8 mouse cellular contexts compared by ENCODE assay signal in genomic region chr1:134415168-134415831, GRCm38 (mm10). TPM values are rescaled to one million over a fixed set of nuclear protein-coding genes. Genes with fewer than 3 reads are reported as not detected.
A peak's percentile ranks its signal among the peaks of the same experiment; 100 is the strongest.
DNase-seq lines count a peak whose midpoint lies in the region; ATAC-seq and TF ChIP-seq lines count a peak whose summit lies in the region.

Adipor1 (plus strand) TSS chr1:134415378.

- peak; percentile 27; the same call in 1 of the 2 replicates for TF ChIP-seq CTCF in heart, adult 2 months (IDR thresholded peaks at IDR 0.05)

- peak; percentile 96 for DNase-seq in 3T3-L1 (ENCODE audit: low read depth, low spot score)
- peak; percentile 87 to 94 for DNase-seq in adrenal gland, postnatal 4 days (ENCODE audit: low spot score in 2 of 2)
- DNase-seq in embryonic facial prominence, embryonic 14.5 days (ENCODE audit: low spot score): peak; percentile 99
- DNase-seq in heart, adult 2 months: peak; percentile 97 to 99
- DNase-seq in kidney, adult 8-10 months: peak; percentile 97 to 98
- DNase-seq in spleen, postnatal 10 days (ENCODE audit: low spot score in 2 of 2): peak; percentile 94 to 98

- H3K27me3 ChIP-seq in embryonic facial prominence, embryonic 14.5 days (replicated peaks; ENCODE audit: control insufficient read depth, insufficient read depth, low read length): no peaks in the 10 kb centered on the region
- no peaks in the 10 kb centered on the region for H3K27me3 ChIP-seq in heart, adult 2 months (ENCODE audit: control insufficient read depth, insufficient read depth, low read length)
- no peaks in the 10 kb centered on the region for H3K27me3 ChIP-seq in limb, embryonic 13.5 days
- no peaks in the 10 kb centered on the region for H3K27me3 ChIP-seq in midbrain, embryonic 16.5 days (ENCODE audit: control insufficient read depth, insufficient read depth, low read depth, low read length)

- peaks cover 2% of the 10 kb centered on the region for H3K79me2 ChIP-seq in heart, adult 2 months (replicated peaks; ENCODE audit: control insufficient read depth, insufficient read depth, low read length)

- H3K36me3 ChIP-seq in embryonic facial prominence, embryonic 14.5 days (ENCODE audit: control insufficient read depth, insufficient read depth, low read length): peaks cover 19% of the 10 kb centered on the region
- H3K36me3 ChIP-seq in heart, adult 2 months (ENCODE audit: control insufficient read depth, insufficient read depth, low read length): peaks cover 27% of the 10 kb centered on the region
- H3K36me3 ChIP-seq in limb, embryonic 13.5 days: peaks cover 18% of the 10 kb centered on the region
- H3K36me3 ChIP-seq in midbrain, embryonic 16.5 days (ENCODE audit: control insufficient read depth, insufficient read depth, low read length): no peaks in the 10 kb centered on the region

- ATAC-seq in embryonic facial prominence, embryonic 14.5 days (ENCODE audit: low read depth): peak; percentile 99
- peak; percentile 99 for ATAC-seq in limb, embryonic 13.5 days (ENCODE audit: low FRiP score, low read depth)
- ATAC-seq in midbrain, embryonic 16.5 days: peak; percentile 100

- H3K4me2 ChIP-seq in embryonic facial prominence, embryonic 14.5 days (ENCODE audit: low read depth, low read length): peak within 1 kb of the TSS; percentile 73
- H3K4me2 ChIP-seq in limb, embryonic 13.5 days (replicated peaks): peak within 1 kb of the TSS; percentile 83
- H3K4me2 ChIP-seq in midbrain, embryonic 16.5 days (ENCODE audit: low read length): peak within 1 kb of the TSS; percentile 72

- H3K4me1 ChIP-seq in embryonic facial prominence, embryonic 14.5 days (ENCODE audit: control insufficient read depth, insufficient read depth, low read length): peaks cover 42% of the 10 kb centered on the region
- peaks cover 14% of the 10 kb centered on the region for H3K4me1 ChIP-seq in heart, adult 2 months (ENCODE audit: control insufficient read depth, insufficient read depth, low read length)
- peaks cover 52% of the 10 kb centered on the region for H3K4me1 ChIP-seq in limb, embryonic 13.5 days
- peaks cover 34% of the 10 kb centered on the region for H3K4me1 ChIP-seq in midbrain, embryonic 16.5 days (ENCODE audit: control insufficient read depth, insufficient read depth, low read length)

- peak within 1 kb of the TSS; percentile 95 for H3K27ac ChIP-seq in embryonic facial prominence, embryonic 14.5 days (replicated peaks; ENCODE audit: low read depth, low read length)
- peak within 1 kb of the TSS; percentile 99 for H3K27ac ChIP-seq in heart, adult 2 months
- H3K27ac ChIP-seq in limb, embryonic 13.5 days: peak within 1 kb of the TSS; percentile 94
- peak within 1 kb of the TSS; percentile 89 for H3K27ac ChIP-seq in midbrain, embryonic 16.5 days (ENCODE audit: low read length)

- TF ChIP-seq EP300 in heart, adult 2 months (IDR thresholded peaks at IDR 0.05; ENCODE audit: insufficient read depth, low read depth, low read length): no peak

- peak within 1 kb of the TSS; percentile 80 for H3K4me3 ChIP-seq in embryonic facial prominence, embryonic 14.5 days (ENCODE audit: low read depth, low read length)
- H3K4me3 ChIP-seq in heart, adult 2 months: peak within 1 kb of the TSS; percentile 97
- H3K4me3 ChIP-seq in limb, embryonic 13.5 days: peak within 1 kb of the TSS; percentile 87
- peak within 1 kb of the TSS; percentile 74 for H3K4me3 ChIP-seq in midbrain, embryonic 16.5 days (ENCODE audit: low read depth, low read length)

- under 1% methylated on average over 25 of the region's 77 CpGs for WGBS in embryonic facial prominence, embryonic 14.5 days
- under 1% methylated on average over 73 of the region's 77 CpGs for WGBS in heart, adult 2 months
- WGBS in limb, embryonic 13.5 days: under 1% methylated on average over 55 of the region's 77 CpGs
- WGBS in midbrain, embryonic 16.5 days: under 1% methylated on average over 64 of the region's 77 CpGs

- H3K9ac ChIP-seq in embryonic facial prominence, embryonic 14.5 days (ENCODE audit: low read depth, low read length): peak within 1 kb of the TSS; percentile 95
- H3K9ac ChIP-seq in heart, adult 2 months (ENCODE audit: low read depth, low read length): peak within 1 kb of the TSS; percentile 79
- H3K9ac ChIP-seq in limb, embryonic 13.5 days: peak within 1 kb of the TSS; percentile 91
- H3K9ac ChIP-seq in midbrain, embryonic 16.5 days (ENCODE audit: low read depth, low read length): peak within 1 kb of the TSS; percentile 81

- no peaks in the 10 kb centered on the region for H3K9me3 ChIP-seq in embryonic facial prominence, embryonic 14.5 days (ENCODE audit: control insufficient read depth, low read length)
- H3K9me3 ChIP-seq in limb, embryonic 13.5 days: no peaks in the 10 kb centered on the region
- H3K9me3 ChIP-seq in midbrain, embryonic 16.5 days (replicated peaks; ENCODE audit: control insufficient read depth, low read length, poor library complexity, severe bottlenecking): no peaks in the 10 kb centered on the region

- TF ChIP-seq POLR2A in heart, adult 2 months (IDR thresholded peaks at IDR 0.05; ENCODE audit: insufficient read depth, low read depth, low read length): peak; percentile 90

- intact Hi-C loops in heart, adult 2 months (cut with DNase I): loop anchor here (2.0 to 5.0 kb wide), 3 partner anchors 33 to 77 kb away; partner anchors contain the start of gene Rabif

RNA-seq across cellular contexts. Expression of gene Adipor1, which starts in this region (rescaled TPM):
- 100 to 1,000 TPM; 108 to 109 TPM for total RNA-seq in adrenal gland, postnatal 4 days (2021)
- 97.2 and 102 TPM in 2 replicates for polyA plus RNA-seq in embryonic facial prominence, embryonic 14.5 days (2014; fragmentation: Nextera tagmentation; extraction: Ambion mirVana)
- 100 to 1,000 TPM; 140 TPM for total RNA-seq in heart, adult 2 months (2021)
- polyA plus RNA-seq in heart, adult 2 months (2012; rRNA removed): 148 and 177 TPM in 2 replicates
- polyA plus RNA-seq in limb, embryonic 13.5 days (2015; fragmentation: Nextera tagmentation; extraction: Ambion mirVana): 86.3 and 89.6 TPM in 2 replicates
- polyA plus RNA-seq in midbrain, embryonic 16.5 days (2015; fragmentation: Nextera tagmentation; extraction: Ambion mirVana): 77.1 and 82.6 TPM in 2 replicates

Comparison
In these comparisons a context has a peak if more than half of its experiments do, and no peak if none do; other contexts are left out.
1. Peak in every context shown above with its lines: DNase-seq, ATAC-seq, H3K4me3 ChIP-seq and H3K27ac ChIP-seq.